Mouse (Mus musculus): ENCODE measurements at regions not wholly inside any gene's neighbourhood (a gene's known extent, or its start where the extent isn't known, plus 50 kb on each side); places are given as distances from the start of the nearest gene placed in this dataset.

- Histone ChIP-seq H3K9me3 (ENCODE audit: low read length) (no peaks in the 10 kb centered on the region), H3K27me3 (ENCODE audit: insufficient read depth, low read length) (no peaks in the 10 kb centered on the region), H3K4me1 (replicated peaks; ENCODE audit: low read depth, low read length) (no peaks in the 10 kb centered on the region), H3K36me3 (ENCODE audit: insufficient read depth, low read length) (no peaks in the 10 kb centered on the region), H3K4me3 (replicated peaks; ENCODE audit: low read length) (no peak overlapping the region)
- TF ChIP-seq NANOG (IDR thresholded peaks at IDR 0.05; ENCODE audit: borderline replicate concordance, low read length) (no peak), POU5F1 (IDR thresholded peaks at IDR 0.05; ENCODE audit: borderline replicate concordance, low read length) (no peak), CTCF (conservative IDR thresholded peaks at IDR 0.05; ENCODE audit: low read length) (no peak)
These were observed 450.1 kb upstream of the Pou3f2 start for GRCm38 (mm10) chr4:22938302-22938701.

DNA sequence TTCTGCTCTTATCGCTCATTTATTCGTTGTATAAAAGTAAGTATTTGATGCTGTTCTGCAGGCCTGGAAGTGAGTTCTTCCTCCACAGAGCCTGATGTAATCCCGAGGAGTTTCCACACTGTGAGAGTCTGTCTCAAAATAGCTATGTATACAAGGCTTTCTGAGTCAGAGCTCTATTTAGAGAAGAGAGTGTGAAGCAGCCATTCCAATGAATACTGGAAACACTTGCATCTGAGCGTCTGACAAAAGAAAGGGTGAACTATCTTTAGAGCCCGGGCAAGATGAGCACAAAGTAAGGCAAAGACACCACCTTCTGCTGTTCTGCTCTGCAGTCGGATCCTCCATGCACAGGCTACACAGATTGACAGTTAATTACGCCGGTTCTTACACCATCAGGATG, 436.0 kb upstream of the Pou3f2 start:
- H3K27me3 ChIP-seq (ENCODE audit: insufficient read depth, low read length): no peaks in the 10 kb centered on the region
- no peaks in the 10 kb centered on the region for H3K4me1 ChIP-seq (replicated peaks; ENCODE audit: low read depth, low read length)
- no peak overlapping the region for H3K4me3 ChIP-seq (replicated peaks; ENCODE audit: low read length)
- no peaks in the 10 kb centered on the region for H3K9me3 ChIP-seq (ENCODE audit: low read length)
- H3K36me3 ChIP-seq (ENCODE audit: insufficient read depth, low read length): no peaks in the 10 kb centered on the region
- TF ChIP-seq POU5F1 (IDR thresholded peaks at IDR 0.05; ENCODE audit: borderline replicate concordance, low read length) (no peak), CTCF (conservative IDR thresholded peaks at IDR 0.05; ENCODE audit: low read length) (no peak), NANOG (IDR thresholded peaks at IDR 0.05; ENCODE audit: borderline replicate concordance, low read length) (no peak)

GRCm38 (mm10) chr4:22914886-22915285, 426.7 kb upstream of the Pou3f2 start:
- TF ChIP-seq NANOG (IDR thresholded peaks at IDR 0.05; ENCODE audit: borderline replicate concordance, low read length): no peak
- no peak for TF ChIP-seq CTCF (conservative IDR thresholded peaks at IDR 0.05; ENCODE audit: low read length)
- no peak for TF ChIP-seq POU5F1 (IDR thresholded peaks at IDR 0.05; ENCODE audit: borderline replicate concordance, low read length)
- H3K9me3 ChIP-seq (ENCODE audit: low read length): no peaks in the 10 kb centered on the region
- H3K36me3 ChIP-seq (ENCODE audit: insufficient read depth, low read length): no peaks in the 10 kb centered on the region

DNA sequence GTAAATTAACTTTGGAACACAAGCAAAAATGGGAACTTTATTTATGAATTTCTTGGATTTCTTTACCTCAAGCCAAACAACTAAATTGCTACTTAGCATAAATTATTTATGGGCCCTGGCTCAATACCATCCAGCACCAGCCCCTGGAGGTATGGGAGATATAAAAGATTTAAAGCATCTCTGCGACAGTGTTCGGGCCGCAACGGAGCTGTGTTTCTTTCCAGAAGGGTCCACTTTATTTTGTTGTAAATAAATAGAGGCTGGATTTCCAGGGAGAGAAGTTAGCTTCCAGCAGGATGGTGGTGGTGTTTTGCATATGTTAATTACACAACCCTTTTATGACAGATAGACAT, 404.5 kb upstream of the Pou3f2 start:
- Histone ChIP-seq H3K9me3 (ENCODE audit: low read length) (no peaks in the 10 kb centered on the region), H3K36me3 (ENCODE audit: insufficient read depth, low read length) (no peaks in the 10 kb centered on the region), H3K4me3 (replicated peaks; ENCODE audit: low read length) (no peak overlapping the region), H3K4me1 (replicated peaks; ENCODE audit: low read depth, low read length) (peaks cover 11% of the 10 kb centered on the region), H3K27me3 (ENCODE audit: insufficient read depth, low read length) (no peaks in the 10 kb centered on the region)
- TF ChIP-seq NANOG (IDR thresholded peaks at IDR 0.05; ENCODE audit: borderline replicate concordance, low read length) (no peak), CTCF (conservative IDR thresholded peaks at IDR 0.05; ENCODE audit: low read length) (no peak), POU5F1 (IDR thresholded peaks at IDR 0.05; ENCODE audit: borderline replicate concordance, low read length) (no peak)

More at GRCm38 (mm10) chr4:22914886-22915285, 426.7 kb upstream of the Pou3f2 start:
- no peaks in the 10 kb centered on the region for H3K4me1 ChIP-seq (replicated peaks; ENCODE audit: low read depth, low read length)
- H3K27me3 ChIP-seq (ENCODE audit: insufficient read depth, low read length): no peaks in the 10 kb centered on the region
- H3K4me3 ChIP-seq (replicated peaks; ENCODE audit: low read length): no peak overlapping the region

GRCm38 (mm10) chr4:22891974-22892693, 404.0 kb upstream of the Pou3f2 start:
- H3K4me3 ChIP-seq (replicated peaks; ENCODE audit: low read length): no peak overlapping the region
- no peak for TF ChIP-seq POU5F1 (IDR thresholded peaks at IDR 0.05; ENCODE audit: borderline replicate concordance, low read length)
- TF ChIP-seq CTCF (conservative IDR thresholded peaks at IDR 0.05; ENCODE audit: low read length): no peak
- TF ChIP-seq NANOG (IDR thresholded peaks at IDR 0.05; ENCODE audit: borderline replicate concordance, low read length): no peak
- no peaks in the 10 kb centered on the region for H3K27me3 ChIP-seq (ENCODE audit: insufficient read depth, low read length)
- no peaks in the 10 kb centered on the region for H3K9me3 ChIP-seq (ENCODE audit: low read length)
- H3K36me3 ChIP-seq (ENCODE audit: insufficient read depth, low read length): no peaks in the 10 kb centered on the region
- H3K4me1 ChIP-seq (replicated peaks; ENCODE audit: low read depth, low read length): peaks cover 11% of the 10 kb centered on the region

- no peaks in the 10 kb centered on the region for H3K4me1 ChIP-seq (replicated peaks; ENCODE audit: low read depth, low read length)
- no peaks in the 10 kb centered on the region for H3K27me3 ChIP-seq (ENCODE audit: insufficient read depth, low read length)
- H3K9me3 ChIP-seq (ENCODE audit: low read length): no peaks in the 10 kb centered on the region
- H3K4me3 ChIP-seq (replicated peaks; ENCODE audit: low read length): no peak overlapping the region
- no peak for TF ChIP-seq NANOG (IDR thresholded peaks at IDR 0.05; ENCODE audit: borderline replicate concordance, low read length)
- no peaks in the 10 kb centered on the region for H3K36me3 ChIP-seq (ENCODE audit: insufficient read depth, low read length)
These were observed 392.5 kb upstream of the Pou3f2 start for GRCm38 (mm10) chr4:22880692-22881091.

DNA sequence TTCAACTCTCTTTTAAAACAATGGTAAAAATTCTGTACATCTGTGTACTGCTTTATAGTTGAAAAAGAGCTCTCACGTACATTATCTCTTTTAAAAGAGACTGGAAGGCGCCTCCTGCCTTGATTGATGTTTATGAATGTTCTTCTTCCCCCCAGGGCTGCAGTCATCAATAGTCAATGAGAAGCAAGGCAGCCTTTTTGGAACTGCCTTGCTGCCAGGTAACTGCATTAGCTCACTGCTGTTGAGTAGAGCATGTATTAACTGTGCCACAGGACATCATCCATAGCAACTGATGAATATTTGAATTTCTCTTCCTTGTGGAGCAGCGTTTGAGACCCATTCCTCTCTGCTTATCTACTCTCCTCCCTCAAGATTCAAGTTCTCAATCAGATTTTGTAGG, 387.2 kb upstream of the Pou3f2 start:
- no peak overlapping the region for H3K4me3 ChIP-seq (replicated peaks; ENCODE audit: low read length)
- TF ChIP-seq CTCF (conservative IDR thresholded peaks at IDR 0.05; ENCODE audit: low read length) (no peak), POU5F1 (IDR thresholded peaks at IDR 0.05; ENCODE audit: borderline replicate concordance, low read length) (no peak), NANOG (IDR thresholded peaks at IDR 0.05; ENCODE audit: borderline replicate concordance, low read length) (no peak)

GRCm38 (mm10) chr4:22836124-22836445, 347.9 kb upstream of the Pou3f2 start:
- Histone ChIP-seq H3K9me3 (ENCODE audit: low read length) (no peaks in the 10 kb centered on the region), H3K4me3 (replicated peaks; ENCODE audit: low read length) (no peak overlapping the region)

More for the DNA sequence above, 387.2 kb upstream of the Pou3f2 start:
- H3K9me3 ChIP-seq (ENCODE audit: low read length): no peaks in the 10 kb centered on the region
- H3K27me3 ChIP-seq (ENCODE audit: insufficient read depth, low read length): no peaks in the 10 kb centered on the region
- no peaks in the 10 kb centered on the region for H3K36me3 ChIP-seq (ENCODE audit: insufficient read depth, low read length)
- H3K4me1 ChIP-seq (replicated peaks; ENCODE audit: low read depth, low read length): no peaks in the 10 kb centered on the region

More at GRCm38 (mm10) chr4:22836124-22836445, 347.9 kb upstream of the Pou3f2 start:
- TF ChIP-seq NANOG (IDR thresholded peaks at IDR 0.05; ENCODE audit: borderline replicate concordance, low read length): no peak
- no peak for TF ChIP-seq POU5F1 (IDR thresholded peaks at IDR 0.05; ENCODE audit: borderline replicate concordance, low read length)
- TF ChIP-seq CTCF (conservative IDR thresholded peaks at IDR 0.05; ENCODE audit: low read length): no peak
- Histone ChIP-seq H3K4me1 (replicated peaks; ENCODE audit: low read depth, low read length) (peaks cover 10% of the 10 kb centered on the region), H3K27me3 (ENCODE audit: insufficient read depth, low read length) (no peaks in the 10 kb centered on the region), H3K36me3 (ENCODE audit: insufficient read depth, low read length) (no peaks in the 10 kb centered on the region)
